Mouse (Mus musculus) cerebellum, adult 2 months (tissue): ENCODE data around the gene Gmpr.

Source experiments
- CTCF ChIP-seq: fragments of 200-500 bp; IDR thresholded peaks from 2 replicates; pipeline ENCODE4 v1.5.1; 2011; ENCODE audit warnings: low read depth, mild to moderate bottlenecking, control low read depth, low read length, moderate library complexity, borderline replicate concordance; ENCODE audit not compliant: insufficient read depth
- POLR2A ChIP-seq: fragments of 200-500 bp; IDR thresholded peaks from 2 replicates; pipeline ENCODE4 v1.6.1; 2011; ENCODE audit warnings: low read length, control low read depth, borderline replicate concordance; ENCODE audit not compliant: insufficient read depth

GRCm38 (mm10) chr13:45498623-45499022 lies 8.6 kb upstream of the Gmpr start:
- TF ChIP-seq CTCF, result no peak
- TF ChIP-seq POLR2A, result no peak
